Mouse (Mus musculus) heart, adult 18-20 months (tissue): ENCODE results near the gene Ubtf. TPM values are rescaled to one million over a fixed set of nuclear protein-coding genes. Genes with fewer than 3 reads are reported as not detected.
"Not testable (repeated sequence)": the region's sequence is repeated elsewhere in the genome, so short reads cannot be mapped to it uniquely, and the experiment has no call there.

Experiments
- DNase-seq, 2 experiments: peaks; one replicate each; pipeline ENCODE4 v3.0.0; 2021 to 2022; ENCODE audit warnings: mixed read lengths in 1 of 2
- long read RNA-seq, 2 experiments: library from polyadenylated mRNA; stranded (forward); transcript quantifications; one replicate each; pipeline ENCODE4 v2.0.0; 2021
- total RNA-seq, 2 experiments: library from RNA; stranded (reverse); gene quantifications; 2 replicates each; pipeline ENCODE4 v1.2.3; 2021

The Ubtf gene
- 10 to 100 TPM; 49.2 to 49.9 TPM for total RNA-seq
- long read RNA-seq, experiment 1, full-length matches to known transcripts: 26 of 42 reads
- long read RNA-seq, experiment 1, partial matches to known transcripts: 9 of 42 reads
- long read RNA-seq, experiment 1, other reads (novel, unspliced or antisense): 7 of 42 reads
- long read RNA-seq, experiment 2, full-length matches to known transcripts: 11 of 26 reads
- long read RNA-seq, experiment 2, partial matches to known transcripts: 5 of 26 reads
- long read RNA-seq, experiment 2, other reads (novel, unspliced or antisense): 10 of 26 reads

DNA sequence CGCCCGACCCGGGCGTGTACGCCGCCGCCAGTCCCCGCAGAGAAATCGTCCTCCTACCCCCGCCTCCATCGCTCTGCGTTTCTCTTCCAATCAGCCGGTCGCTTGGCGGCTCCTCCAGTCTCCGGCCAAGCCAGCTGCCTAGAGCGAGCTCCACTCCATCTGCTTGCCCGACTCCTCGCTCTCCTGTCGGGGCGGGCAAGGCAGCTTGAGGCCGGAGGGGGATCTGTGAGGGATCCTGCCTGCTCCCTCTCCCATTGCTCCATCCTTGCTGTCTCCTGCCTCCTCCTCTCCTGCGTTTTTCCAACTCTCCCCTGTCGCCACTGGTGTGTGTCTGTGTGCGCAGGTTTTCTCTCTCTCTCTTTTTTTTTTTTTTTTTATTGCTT lies at the start of gene Ubtf:
TSS of gene Ubtf (minus strand) at position 333 of the 383 bp plus-strand sequence.
- DNase-seq: peak; percentile 87 to 91

DNA sequence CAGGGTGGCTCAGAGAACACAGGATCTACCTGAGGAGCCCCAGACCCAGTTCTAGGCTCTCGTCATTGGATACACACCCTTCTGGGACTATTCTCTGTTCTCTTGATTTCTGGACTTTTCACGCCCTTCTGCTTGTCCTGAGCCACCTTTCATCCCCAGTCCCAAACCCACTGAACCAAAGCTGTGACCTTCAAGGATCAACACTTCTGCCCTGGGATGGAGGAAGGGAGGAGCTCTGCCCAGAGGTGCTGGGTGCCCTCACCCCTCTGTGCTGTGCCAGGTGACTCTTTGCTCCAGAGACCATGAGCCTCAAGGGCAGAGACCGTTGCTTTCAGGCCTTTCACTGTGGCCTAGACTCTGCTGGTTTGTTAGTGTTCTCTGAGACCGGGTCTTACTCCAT lies 49.7 kb upstream of the Ubtf start:
- DNase-seq: no peak

DNA sequence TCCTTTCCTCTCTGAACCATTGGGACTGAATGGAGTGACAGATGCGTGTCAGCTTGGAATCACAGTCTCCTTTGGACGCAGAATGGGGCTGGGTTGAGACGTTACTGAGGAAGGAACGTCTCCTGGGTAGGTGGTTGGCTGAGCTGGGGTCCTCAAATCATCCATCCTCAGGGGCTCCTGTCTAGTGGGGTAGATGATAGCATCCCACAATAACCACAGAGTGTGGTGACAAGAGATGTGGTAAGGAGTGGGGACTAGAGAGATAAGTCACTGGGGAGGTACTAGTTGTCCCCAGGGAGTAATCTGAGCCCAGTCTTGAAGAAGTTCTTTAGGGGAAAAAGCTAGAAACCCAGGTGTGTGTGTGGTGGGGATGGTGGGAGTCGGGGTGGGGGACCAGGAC lies 48.8 kb upstream of the Ubtf start:
- no peak for DNase-seq

- DNase-seq: no peak
Observed at GRCm38 (mm10) chr11:102367504-102368280, 48.1 kb upstream of the Ubtf start.

DNA sequence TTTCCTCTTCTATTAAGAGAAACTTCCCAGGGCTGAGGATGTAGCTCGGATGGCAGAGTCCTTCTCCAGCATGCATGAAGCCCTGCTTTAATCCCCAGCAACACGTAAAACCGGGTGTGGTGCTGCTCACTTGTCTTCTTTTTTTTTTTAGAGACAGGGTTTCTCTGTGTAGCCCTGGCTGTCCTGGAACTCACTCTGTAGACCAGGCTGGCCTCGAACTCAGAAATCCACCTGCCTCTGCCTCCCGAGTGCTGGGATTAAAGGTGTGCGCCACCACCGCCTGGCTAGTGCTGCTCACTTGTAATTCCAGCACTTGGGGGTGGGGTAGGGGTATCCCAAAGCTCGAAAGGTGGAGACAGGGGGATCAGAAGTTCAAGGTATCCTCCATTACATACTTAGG lies 46.6 kb upstream of the Ubtf start, which contains the start of gene Slc4a1:
TSS of gene Slc4a1 (minus strand) at position 101 of the 400 bp plus-strand sequence.
- not testable (repeated sequence) for DNase-seq

DNA sequence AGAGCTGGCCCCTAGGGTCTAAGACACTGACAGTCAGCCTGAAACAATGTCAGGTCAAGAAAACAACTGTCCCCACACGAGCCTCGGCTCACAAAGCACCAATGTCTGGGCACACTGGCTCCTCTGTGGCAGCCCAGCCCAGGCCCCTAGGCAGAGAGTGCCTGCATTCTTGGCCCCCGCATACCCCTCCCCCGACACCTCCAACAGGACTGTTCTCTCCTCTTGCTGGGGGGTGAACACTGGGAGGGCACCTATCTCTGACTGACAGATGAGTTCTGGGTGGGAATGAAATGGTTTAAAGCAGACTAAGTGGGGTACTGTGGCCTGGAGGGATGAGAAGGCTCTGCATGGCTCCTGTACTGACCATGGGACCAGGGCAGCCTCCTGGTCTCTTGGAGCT lies 46.2 kb upstream of the Ubtf start:
- DNase-seq: no peak

DNA sequence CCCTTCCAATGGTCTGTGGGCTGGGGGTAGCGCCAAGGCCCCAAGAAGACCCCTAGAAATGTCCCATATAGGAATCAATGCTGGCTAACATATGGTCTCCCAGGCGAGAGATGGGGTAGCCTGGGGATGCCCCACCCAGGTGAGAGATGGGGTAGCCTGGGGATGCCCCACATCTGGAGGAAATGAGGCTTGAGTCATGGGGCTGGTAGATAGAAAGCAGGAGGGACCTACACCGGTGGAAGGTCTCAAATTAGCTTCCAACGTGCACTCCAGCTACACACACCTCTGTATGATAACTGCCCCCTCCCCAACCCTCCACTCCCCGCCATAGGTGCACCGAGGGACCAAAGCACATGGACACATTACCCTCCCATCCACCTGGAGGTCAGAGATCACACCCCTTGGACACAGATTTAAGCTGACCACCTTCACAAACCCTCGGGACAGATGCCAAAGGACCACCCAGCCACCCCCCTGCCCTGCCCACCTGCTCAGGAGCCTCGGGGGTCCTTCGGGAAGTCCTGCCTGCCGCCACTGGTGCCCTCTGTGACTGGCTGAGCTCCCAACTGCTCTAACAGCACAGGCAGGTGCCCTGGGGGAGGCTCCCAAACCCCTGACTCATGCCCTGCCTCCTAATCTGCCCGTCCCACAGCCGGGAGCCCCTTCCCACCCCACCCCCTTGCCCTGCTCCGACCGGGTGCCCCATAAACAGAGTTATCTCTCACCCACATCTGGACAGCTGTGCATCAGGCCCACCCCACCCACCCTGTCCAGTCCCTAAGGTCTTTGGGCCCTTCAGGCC lies 45.2 kb upstream of the Ubtf start:
- no peak for DNase-seq

GRCm38 (mm10) chr11:102363623-102364022 lies 44.1 kb upstream of the Ubtf start:
- DNase-seq: no peak

DNA sequence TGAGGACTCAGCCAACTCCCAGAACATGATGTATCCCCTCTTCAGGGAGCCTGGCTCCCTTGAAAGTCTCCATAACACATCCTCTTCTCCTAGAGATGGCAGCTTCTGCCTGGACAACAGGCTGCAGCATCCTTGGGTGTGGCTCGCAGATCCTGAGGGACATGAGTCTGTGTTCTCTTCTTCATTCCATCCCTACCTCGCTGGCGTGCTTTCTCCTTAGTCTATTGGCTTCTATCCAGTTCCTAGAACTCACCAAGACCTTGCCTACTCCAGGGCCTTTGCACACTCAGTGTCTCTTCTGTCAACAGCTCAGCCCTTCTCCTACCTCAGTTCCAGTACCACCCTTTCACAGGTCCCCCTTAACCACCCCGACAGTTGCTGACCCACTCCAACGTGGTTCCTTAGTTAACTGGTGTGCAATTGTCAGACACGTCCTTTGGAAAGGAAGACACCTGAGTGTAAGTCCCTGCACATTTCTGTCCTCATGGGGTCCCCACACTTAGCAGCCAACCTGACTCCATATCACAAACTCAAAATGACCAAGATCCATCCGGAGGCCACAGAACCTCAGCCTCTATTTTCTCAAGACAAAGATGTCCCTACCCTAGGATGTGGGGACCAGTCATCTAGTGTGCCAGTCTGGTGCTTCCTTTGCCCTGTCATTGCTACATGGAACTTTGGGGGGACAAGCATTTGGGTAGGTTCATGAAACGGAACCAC lies 42.4 kb upstream of the Ubtf start:
- no peak for DNase-seq

DNA sequence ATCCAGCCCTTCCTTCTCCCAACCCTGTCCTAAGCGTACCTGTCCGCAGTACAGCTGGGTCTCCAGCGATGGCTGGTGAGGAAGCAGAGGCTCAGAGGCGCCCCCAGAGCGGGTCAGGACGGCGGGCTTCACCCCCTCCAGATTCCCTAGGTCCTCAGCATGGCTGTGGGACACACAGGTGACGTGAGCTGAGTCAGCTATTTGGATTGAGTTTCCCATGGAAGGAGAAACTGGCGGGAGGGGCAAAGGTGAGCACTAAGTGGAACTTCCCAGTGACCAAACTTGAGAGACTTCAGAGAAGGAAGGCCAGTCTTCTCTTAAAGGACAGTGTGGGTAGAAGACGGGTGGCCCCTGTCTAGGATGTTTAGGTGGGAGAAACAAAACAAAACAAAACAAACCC lies 38.8 kb upstream of the Ubtf start:
- no peak for DNase-seq

DNA sequence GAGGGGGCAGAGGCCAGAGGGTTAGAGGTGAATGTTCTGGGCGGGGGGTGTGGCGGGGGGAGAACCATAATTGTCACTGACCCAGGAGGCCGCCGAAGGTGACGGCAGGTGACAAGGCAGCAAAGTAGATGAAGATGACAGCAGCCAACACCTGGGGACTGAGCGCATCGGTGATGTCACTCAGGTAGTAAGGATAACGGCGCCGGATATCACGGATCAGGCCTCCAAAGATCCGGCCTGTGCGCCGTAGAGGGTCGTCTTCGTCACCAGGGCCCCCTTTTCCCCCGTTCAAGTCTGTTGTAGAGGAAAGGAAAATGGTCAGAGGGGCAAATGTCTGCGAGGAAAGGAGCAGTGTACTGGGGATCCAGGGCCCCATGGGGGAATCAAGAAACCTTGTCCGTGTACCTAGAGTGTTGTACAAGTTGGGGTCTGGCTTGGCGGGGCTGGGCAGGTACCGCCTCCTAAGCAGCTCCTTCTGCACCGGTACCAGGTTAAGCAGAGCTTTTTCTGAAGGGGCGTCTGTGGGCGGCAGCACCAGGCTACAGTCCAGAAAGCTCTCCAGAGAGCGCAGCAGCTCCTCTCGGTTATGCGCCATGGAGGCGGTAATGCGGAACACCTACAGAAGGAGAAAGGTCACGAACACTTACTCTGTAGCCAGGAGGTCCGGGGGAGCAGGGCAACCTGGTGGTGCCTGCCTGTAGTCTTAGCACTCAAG lies 37.3 kb upstream of the Ubtf start:
- no peak for DNase-seq

DNA sequence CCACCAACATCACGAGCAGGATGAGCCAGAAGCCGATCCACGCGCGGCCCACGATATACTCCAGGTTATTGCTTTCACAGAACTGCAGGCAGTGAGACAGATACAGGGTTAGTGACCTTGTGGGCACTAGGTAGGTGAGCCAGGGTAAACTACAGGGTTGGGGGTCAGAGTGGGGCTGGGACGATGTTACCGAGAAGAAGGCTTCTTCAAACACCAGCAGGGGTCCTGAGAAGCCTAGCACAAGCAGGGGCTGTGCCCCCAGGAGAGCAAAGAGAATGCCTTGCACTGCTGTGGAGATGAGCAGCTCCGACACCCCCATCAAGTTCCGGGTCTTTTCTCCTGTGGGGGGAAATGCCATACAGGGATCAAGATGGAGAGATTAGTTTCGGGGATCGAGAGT lies 36.6 kb upstream of the Ubtf start:
- no peak for DNase-seq

- DNase-seq: no peak
Observed at GRCm38 (mm10) chr11:102355501-102355900, 36.0 kb upstream of the Ubtf start.

GRCm38 (mm10) chr11:102353021-102353431 lies 33.5 kb upstream of the Ubtf start:
- no peak for DNase-seq

DNA sequence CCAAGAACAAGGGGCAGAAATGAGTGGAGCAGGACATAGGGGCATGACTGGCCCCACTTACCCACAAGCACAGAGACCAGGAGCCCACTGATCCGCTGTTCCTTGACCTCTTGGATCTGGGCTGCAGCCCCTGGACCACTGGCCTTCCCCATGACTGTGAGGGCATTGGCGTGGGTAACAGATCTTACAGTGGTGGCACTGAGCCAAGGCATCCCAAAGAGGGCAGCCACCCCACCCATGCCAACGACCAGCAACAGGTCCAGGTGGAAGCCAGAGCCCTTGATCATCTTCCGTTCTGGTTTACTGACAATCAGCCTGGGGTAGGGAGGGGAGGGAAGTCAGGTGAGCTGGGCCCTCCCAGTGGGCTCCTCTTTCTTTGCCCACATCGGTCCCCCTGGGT lies 32.8 kb upstream of the Ubtf start:
- DNase-seq: no peak

DNA sequence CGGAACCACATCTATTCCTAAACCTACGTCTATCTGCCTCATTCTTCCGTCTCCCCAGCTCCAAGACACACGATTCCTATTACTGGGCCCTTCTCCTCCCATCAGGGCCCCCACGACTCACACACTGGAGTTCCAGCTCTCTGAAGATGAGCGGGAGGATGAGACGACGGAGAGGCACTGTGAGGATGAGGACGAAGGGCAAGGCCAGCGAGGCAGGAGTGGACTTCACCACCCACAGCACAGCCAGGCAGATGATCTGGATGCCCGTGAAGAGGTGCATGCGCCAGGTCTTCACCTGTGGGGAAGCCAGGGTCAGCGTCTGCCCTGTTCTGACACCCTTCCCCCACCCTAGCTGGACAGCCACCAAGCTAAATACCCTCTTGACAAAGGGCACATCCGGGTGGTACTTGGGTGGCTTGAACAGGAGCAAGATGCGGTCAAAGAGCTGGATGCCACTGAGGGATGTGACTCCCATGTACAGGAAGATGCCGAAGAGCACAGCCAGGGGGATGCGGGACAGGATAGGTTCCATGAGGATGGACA lies 31.5 kb upstream of the Ubtf start:
- DNase-seq: no peak

DNA sequence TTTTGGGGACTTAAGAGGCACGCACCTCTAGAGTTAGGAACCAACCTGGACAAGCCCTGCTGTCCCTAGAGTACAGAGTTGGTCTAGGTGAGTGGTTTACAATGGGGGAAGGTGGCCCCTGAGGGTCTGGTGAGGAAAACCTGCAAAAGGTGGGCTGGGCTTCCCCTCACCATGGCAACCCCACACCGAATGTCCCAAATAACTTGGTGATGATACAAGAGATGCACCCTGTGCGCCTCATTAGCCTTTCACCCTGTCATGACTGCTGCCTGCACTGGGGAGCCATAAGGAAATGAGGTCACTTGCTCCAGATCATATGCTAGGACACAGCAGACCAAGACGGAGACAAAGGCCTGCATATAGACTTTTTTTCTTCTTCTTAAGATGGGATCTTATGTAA lies 30.9 kb upstream of the Ubtf start:
- DNase-seq: no peak

- DNase-seq: no peak
Observed at GRCm38 (mm10) chr11:102349189-102349954, 29.8 kb upstream of the Ubtf start.

GRCm38 (mm10) chr11:102348771-102349170 lies 29.2 kb upstream of the Ubtf start:
- no peak for DNase-seq

DNA sequence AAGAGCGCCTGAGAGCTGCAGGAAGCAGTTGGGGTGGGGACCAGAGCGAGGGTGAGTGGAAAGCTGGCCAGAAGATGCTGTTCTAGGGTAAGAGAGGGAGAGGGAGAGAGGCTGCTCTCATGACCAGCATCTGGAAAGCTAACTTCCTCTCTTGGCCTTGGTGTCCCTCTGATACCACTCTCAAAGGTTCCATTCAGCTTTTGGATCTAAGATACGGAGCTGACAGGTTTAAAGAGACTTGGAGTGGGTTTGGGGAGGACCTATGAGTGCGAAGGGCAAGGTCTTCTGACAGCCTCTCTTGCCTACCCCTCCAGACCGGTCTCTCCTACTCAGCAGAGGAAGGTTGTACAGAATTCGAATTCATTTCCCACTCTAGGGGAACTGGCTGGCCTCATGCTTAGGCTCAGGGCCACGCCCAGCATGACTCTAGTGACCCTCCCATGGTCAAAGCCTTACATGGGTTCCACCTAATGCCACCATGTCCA lies 28.6 kb upstream of the Ubtf start:
- no peak for DNase-seq
